Mouse (Mus musculus): ENCODE measurements around the gene St3gal3.
A peak's percentile ranks its signal among the peaks of the same experiment; 100 is the strongest.

Gene St3gal3

DNA sequence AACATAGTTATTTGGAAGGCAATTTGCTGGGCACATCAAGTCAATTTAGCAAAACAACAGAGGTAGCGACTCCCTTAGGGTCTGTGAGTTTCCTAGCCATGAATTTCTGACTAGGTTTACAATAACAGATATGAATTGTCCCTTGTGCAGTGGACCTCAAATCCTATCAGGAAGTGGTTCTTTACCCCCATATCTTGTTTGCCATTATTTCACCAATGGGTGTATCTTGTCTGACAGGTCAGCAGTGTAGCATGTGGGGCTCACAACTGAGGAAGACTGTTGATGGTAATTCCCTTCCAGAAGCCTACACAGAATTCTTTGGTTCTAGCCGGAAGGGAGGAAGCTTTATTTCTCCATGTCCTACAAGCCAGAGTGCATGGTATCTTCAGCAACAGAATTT lies 213.4 kb downstream of the St3gal3 start:
- DNase-seq: no peak

- no peak for DNase-seq
Observed at GRCm38 (mm10) chr4:117918762-117919161, 216.0 kb downstream of the St3gal3 start.

DNA sequence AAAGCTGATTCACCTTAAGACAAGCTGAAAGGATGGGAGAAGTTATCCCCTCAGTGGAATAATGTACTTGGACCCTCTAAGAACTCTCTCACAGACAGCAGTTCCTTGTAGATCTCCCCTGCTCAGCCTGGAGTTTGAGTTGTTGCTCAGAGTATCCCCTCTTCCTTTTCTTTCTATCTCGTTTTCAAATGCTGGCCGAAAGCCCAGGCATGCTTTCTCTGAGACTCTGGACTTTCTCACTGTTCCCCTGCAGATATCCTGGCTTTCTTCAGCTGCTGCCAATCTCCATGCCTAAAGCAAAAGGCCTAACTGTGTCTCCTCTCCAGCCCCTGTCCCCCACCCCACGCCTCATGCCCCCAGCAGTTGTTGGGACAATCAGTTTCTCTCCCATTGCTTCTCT lies 216.5 kb downstream of the St3gal3 start:
- DNase-seq: peak; percentile 25 to 42

- no peak for DNase-seq
Observed at GRCm38 (mm10) chr4:117917847-117918246, 216.9 kb downstream of the St3gal3 start.

DNA sequence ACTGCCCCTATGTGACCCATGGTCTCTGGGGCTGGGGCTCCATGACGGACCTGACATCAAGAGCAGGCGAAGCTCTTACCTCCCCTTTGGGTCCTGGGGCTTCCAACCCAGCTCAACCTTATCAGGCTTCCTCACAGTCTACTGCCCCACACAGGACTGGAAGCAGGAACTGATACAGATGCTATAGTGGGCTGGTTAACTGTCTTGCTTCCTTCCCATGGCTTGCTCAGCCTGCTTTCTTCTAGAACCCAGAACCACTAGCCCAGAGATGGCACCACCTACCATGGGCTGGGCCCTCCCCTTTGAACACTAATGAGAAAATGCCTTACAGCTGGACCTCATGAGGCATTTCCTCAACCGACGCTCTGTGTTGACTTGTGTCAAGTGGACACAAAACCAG lies 217.3 kb downstream of the St3gal3 start:
- DNase-seq: no peak

DNA sequence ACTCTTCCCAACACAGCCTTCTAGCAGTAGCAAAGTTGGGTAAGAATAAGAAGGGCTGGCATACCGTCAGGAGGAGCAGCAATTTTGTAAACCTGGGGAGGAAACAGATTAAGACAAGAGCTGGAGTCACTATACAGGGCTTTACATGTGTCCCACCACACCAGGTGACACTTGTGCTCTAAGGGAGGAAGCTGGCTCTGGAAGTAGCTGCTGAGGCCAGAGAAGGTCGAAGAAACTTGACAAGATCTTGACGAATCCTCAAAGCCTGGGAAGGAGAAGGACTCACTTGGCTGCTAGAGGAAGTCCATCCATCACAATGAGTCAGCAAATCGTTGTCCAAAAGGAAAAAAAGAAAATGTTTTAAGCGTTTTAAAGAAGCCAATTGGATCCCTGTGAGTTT lies 218.3 kb downstream of the St3gal3 start:
- no peak for DNase-seq

DNA sequence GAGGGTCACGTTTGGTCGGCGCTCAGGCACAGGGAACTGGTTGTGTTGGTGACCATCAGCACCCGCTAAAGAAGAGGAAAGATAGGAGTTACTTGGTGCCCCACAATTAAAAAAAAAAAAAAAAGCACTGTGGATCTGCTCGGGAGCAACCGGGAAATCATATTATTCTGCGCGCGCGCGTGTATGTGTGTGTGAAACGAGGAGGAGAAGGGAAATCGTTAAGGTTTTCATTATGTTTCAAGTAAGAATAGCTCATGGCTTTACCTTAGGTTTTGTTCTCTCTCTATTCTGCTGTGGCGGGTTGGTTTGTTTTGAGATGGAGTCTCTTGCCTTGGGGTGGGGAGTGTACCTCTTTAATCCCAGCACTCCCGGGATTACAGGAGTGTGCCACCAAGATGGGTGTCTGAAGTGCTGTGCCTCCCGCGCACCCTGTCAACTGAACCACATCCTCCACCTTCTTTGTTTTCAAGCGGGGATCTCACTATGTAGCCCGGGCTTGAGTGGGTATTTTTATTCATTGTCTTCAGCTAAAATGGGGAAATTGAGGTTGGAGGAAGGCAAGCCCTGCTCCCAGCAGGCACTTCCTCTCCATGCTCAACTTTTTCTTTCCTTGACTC lies 219.1 kb downstream of the St3gal3 start:
- DNase-seq: peak; percentile 22 to 34

DNA sequence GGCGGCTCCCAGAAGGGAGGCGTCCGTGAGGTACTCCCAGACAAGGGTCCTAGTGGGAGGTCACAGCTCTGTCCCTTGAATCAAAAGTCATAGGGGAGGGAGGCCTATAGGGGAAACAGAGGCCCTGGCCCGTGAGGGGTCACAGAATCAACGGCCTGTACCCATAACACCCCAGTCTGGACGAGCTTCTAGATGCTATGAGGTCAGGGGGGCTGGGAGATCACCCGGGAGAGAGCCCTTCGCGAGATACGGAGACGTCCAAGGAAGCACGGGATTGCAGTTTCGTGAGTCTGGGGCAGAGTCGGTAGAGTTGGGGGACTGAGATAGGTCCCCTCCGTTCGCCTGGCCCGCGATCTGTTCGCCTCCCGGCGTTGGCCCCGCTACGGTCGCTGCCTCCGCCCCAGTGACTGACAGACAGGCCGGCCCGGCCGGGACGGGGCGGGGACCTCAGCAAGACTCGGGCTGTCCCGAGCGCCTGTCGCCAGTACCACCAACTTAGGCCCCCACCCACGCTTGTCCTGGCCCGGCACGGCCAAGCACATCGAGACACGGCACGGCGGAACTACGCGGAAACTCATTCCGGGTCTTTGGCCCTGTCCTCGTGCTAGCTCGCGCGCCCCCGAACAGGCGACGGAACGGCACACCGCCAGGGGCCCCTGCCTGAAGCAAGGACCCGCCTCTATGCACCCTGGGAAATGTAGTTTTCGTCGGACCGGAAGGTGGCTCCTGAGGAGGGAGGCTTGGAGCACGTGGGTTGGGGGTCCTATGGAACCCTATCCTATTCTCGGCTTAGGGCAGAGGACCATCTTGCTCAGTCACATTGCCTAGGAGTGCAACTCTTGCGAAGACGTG lies 219.9 kb downstream of the St3gal3 start, which contains the start of gene Ipo13:
Gene Ipo13 (minus strand): TSS at position 409 of the 852 bp plus-strand sequence.
- peak; percentile 95 for DNase-seq

GRCm38 (mm10) chr4:117914031-117914430 lies 220.7 kb downstream of the St3gal3 start:
- peak; percentile 13 to 19 for DNase-seq

DNA sequence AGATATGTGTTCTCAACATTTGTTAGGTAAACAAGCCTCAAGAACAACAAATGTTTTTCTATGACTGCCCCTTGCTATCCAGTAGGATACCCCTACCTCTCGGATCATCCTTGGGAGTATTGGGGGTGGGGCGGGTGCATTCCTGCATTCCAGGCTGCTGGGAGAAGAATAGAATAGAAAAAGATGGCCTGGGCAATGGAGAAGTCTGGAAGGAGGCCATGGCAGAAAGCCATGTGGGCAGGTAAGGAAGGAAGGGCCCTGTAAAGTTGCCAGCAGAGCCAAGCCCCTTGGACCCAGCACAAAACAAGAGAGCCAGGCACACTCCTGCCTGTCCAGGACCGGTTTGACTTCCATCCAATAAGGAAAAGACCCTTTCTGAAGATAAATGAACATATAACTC lies 221.3 kb downstream of the St3gal3 start:
- DNase-seq: peak; percentile 31 to 50

GRCm38 (mm10) chr4:117912685-117913273 lies 221.9 kb downstream of the St3gal3 start:
- no peak for DNase-seq

DNA sequence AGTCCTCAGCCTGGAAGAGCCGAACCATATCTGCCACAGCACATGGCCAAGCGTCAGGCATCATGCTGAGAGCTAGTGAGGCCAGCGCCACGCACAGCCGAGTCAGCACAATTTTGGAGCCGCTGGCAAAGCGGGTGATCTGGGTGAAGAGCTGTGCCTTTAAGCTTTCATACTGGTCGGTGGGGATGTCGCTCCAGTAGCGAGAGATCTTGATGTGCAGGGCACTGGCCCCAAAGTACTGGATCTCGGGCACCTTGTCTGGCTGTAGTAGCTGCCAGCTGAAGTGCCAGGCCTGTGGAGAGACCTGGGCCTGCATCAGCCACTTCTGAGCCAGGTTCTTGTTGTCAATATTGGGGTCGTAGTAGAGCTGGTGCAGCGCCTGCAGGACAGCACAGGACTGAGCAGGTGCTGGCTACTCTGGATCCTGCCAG lies 222.6 kb downstream of the St3gal3 start:
- no peak for DNase-seq

DNA sequence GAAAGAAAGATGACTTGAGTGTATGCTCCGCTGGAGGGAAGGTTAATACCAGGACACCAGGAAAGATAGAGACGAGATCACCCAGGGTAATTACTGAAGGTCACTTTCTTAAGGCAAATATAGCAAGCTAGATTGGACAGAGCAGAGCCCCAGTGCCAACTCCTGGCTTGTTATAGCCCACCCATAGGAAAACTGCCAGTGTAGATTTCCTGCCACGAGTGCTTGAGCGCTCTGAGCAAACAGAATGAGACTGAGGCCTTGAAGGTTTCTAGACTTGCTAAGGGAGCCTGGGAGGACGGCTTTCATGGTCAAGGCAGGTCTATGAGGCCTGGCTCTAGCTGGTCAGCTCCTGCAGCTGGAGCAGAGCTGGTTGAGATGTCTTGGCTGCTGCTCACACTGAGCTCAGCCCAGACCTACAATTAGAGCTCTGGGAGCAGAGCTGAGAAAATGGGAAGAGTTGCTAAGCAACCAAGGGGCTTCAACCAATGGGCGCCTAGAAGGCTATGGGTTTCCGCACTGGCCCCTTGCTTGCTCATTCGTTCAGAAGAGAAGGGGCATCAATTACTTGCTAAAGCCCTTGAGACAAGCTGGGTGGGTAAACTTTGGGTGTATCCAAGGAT lies 225.8 kb downstream of the St3gal3 start:
- DNase-seq: no peak

GRCm38 (mm10) chr4:117906196-117906595 lies 228.5 kb downstream of the St3gal3 start:
- DNase-seq: no peak

GRCm38 (mm10) chr4:117904761-117905160 lies 230.0 kb downstream of the St3gal3 start:
- no peak for DNase-seq

DNA sequence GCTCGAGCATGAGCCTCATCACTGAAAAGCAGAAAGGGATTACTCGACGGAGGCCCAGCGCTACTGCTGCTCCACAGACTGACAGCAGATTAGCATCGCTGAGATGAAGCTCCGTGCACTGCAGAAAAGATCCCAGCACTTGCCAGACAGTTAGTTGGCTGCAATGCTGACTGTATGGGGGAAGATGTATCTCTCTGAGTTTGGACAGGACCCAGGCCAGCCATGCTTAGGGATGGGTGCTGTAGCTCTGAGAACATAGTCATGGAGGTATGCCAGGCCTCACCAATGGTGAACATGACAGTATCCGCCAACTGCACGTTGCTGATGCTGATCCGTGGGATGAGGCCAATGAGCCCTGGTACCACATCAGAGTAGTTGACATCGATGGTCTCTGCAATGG lies 230.6 kb downstream of the St3gal3 start:
- no peak for DNase-seq

- DNase-seq: no peak
Observed at GRCm38 (mm10) chr4:117898111-117898510, 236.6 kb downstream of the St3gal3 start.

DNA sequence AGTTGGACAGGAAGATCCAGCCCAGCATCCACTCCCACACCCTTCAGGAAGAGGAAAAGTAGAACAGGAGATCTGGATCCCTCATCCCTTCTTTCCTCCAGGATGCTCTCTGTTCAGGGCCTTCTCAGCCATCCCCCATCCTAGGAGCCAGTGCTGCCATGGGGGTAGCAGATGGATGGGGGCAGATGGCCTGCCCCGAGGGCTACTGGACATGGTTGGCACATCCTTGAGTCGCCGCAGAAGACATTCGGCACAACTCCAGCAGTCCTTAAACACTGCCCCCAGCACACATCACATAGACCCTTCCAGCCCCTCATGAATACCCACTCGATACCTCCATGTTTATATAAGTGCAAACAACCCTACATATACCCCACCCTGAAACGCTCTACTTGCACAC lies 238.7 kb downstream of the St3gal3 start:
- DNase-seq: no peak

GRCm38 (mm10) chr4:117895339-117895738 lies 239.4 kb downstream of the St3gal3 start:
- DNase-seq: no peak

DNA sequence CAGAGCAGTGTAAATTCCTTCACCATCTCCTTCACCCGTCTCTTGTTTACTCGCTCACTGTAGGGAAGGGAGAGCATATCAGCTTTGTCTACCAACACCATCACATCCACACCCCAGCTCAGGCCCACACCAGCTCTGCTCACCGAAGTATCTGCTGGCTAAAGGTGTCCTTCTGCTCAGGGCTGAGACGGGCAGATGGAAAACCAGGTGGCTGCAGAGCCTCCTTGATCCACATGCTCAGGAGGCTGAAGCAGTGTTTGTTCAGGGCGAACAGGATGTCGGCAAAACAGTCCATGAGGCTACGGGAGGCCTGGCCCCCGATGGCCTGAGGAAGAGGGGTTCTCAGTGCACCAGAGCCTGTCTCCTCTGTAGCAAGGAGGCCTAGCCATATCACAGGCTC lies 240.1 kb downstream of the St3gal3 start:
- no peak for DNase-seq

- DNase-seq: peak; percentile 86 to 87
Observed at GRCm38 (mm10) chr4:117893376-117893775, 241.3 kb downstream of the St3gal3 start.

- DNase-seq: peak; percentile 80 to 86
Observed at GRCm38 (mm10) chr4:117891738-117892161, 243.0 kb downstream of the St3gal3 start, which contains the start of gene Dph2. Gene Dph2 (minus strand): TSS chr4:117892032.

GRCm38 (mm10) chr4:117890750-117891149 lies 244.0 kb downstream of the St3gal3 start:
- no peak for DNase-seq
